Mouse (Mus musculus) G1E (cell line): ENCODE results near the gene Eif3b.

ENCODE experiments used
- CTCF ChIP-seq: IDR thresholded peaks from 2 replicates; pipeline ENCODE4 v1.5.1; 2012; ENCODE audit warnings: low read depth, low read length, inconsistent platforms, mixed read lengths
- GATA1 ChIP-seq: IDR thresholded peaks from 2 replicates; pipeline ENCODE4 v1.6.1; 2012; ENCODE audit warnings: borderline replicate concordance, low read length, inconsistent platforms, mixed read lengths
- POLR2AphosphoS5 ChIP-seq: IDR thresholded peaks from 2 replicates; pipeline ENCODE4 v1.6.1; 2012; ENCODE audit warnings: low read depth, low read length, inconsistent platforms; ENCODE audit not compliant: insufficient replicate concordance
- TAL1 ChIP-seq: conservative IDR thresholded peaks from 2 replicates; pipeline ENCODE4 v1.6.1; 2012; ENCODE audit warnings: low read depth, low read length, inconsistent platforms, mixed read lengths

DNA sequence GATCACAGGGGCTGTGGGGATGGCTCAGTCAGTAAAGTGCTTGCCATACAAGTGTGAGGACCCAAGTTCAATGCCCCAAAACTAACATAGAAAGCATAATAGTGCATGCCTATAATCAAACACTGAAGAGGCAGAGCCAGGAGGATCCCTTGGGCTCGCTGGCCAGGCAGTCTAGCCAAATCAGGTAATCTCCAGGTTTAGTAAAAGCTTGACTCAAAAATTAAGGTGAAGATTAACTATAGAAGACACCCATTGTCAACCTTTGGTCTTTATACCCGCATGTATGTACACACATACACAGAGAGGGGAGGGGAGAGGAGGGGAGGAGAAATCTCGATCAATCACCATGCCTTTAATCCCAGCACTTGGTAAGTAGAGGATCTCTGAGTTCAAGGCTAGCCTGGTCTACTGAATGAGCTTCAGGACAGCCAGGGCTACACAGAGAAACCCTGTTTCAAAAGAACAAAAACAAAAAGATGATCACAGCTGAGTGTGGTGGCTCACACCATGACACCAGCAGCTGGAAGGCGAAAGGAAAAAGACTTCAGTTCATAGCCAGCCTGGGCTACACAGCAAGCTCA is 43.8 kb upstream of the Eif3b start:
- no peak for TF ChIP-seq CTCF
- TF ChIP-seq GATA1 = no peak
- TF ChIP-seq TAL1 = no peak
- no peak for TF ChIP-seq POLR2AphosphoS5
